Mouse (Mus musculus) ovary, postnatal 36 days (tissue): Measurements from ENCODE around the gene Myo5a.

ENCODE experiments used
- DNase-seq: peaks from one replicate; pipeline ENCODE4 v3.0.0; 2022; ENCODE audit warnings: low spot score, mixed read lengths

Gene Myo5a

DNA sequence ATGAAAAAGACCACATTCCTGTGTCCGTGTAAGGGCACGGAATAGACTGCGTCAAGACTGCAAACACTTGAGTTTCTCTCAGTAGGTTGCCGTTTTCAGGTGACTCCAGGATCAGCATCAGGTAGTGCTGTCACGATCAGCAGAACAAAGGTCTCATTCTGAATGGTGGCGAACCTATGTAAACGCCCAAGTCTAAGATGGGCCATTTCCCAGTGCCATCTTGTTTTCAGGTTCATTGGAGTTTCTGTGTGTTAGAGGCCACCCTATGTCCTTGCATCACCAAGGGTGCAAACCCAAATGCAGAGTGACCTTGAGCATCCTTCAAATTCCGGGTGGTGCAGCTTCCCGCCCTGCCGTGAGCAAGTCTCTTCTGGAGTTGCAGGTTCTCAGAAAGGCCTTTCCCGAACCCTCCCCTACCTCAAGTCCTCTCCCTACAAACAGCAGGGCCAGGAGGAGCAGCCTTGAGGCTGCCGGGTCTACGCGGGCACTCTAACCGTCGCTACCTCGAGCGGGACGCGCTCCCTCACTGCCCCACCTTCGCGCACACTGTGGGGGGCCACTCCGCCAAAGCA lies at the start of gene Myo5a:
Myo5a (plus strand) TSS at position 559 of the 572 bp plus-strand sequence.
- DNase-seq: no peak

DNA sequence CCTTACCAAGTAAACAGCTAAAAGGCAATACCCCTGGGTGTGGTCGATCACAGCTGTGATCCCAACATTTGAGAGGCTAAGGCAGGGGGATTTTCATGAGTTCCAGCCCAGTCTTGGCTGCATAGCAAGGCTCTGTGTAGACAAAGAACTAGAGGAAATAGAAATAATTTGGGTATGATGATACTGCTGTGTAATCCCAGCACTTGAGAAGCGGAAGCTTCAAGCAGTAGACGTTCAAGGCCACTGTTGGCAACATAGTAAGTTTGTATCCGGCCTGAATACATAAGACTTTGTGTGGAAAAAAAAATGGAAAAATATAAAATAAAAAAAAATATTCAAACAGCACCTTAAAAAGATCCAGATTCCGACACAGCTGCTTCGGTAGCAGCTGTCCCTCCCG lies 48.3 kb upstream of the Myo5a start:
- DNase-seq: no peak

- no peak for DNase-seq
These were observed 47.5 kb upstream of the Myo5a start for GRCm38 (mm10) chr9:75023150-75023894.

- DNase-seq: no peak
These were observed 46.7 kb upstream of the Myo5a start for GRCm38 (mm10) chr9:75024089-75024488.

DNA sequence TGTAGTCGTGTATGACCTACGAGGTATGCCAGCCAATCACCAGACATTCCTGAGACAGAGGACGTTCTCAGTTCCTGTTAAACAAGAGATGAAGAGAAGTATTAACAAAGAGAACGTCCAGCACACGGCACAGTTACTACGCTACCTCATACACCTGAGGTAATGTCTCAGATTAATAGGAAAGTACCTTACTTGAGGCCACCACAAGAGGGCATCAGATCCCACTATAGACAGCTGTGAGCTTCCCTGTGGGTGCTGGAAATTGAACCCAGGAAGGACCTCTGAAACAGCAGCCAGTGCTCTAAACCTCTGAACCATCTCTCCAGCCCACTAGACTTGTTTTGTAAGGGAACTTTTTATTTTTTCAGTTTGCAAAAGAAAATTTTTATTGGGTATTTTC lies 45.1 kb upstream of the Myo5a start:
- DNase-seq: no peak

DNA sequence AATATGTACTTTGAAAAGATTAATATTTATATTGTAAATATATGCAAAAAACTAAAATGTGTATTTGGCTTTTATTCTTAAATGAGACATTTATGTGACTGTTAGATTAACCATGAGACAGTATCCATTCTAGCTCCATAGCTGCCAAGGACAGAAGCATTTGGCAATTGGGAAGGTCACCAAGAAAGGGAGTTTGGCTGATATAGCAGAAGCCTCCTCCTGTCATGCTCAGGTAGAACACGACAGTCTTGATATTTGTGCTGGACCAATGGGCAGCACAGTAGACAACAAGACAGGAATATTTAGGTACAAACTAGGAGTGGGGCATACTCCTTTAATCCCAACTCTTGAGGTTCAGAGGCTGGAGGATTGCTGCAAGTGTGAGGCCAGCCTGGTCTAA lies 38.4 kb upstream of the Myo5a start:
- DNase-seq: no peak

- DNase-seq: no peak
These were observed 37.7 kb upstream of the Myo5a start for GRCm38 (mm10) chr9:75033141-75033540.

GRCm38 (mm10) chr9:75034691-75035090 lies 36.1 kb upstream of the Myo5a start:
- no peak for DNase-seq

DNA sequence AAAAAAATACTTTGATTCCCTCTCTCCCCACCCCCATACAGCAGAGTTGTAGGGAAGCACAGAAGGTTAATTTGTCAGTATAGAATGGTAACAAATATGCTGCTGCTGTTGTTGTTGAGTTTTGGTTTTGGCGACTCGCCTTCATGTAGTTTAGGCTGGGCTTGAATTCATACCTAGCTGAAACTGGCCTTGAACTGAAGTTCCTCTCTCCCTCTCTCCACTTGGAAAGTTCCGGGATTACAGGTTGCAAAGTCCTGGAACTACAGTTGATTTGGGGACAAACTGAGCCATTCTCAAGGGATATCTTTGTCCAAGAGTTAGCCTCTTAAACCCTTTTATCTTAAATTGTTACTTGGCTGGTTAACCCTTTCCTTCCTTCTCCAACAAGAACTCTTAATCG lies 34.9 kb upstream of the Myo5a start:
- DNase-seq: no peak

DNA sequence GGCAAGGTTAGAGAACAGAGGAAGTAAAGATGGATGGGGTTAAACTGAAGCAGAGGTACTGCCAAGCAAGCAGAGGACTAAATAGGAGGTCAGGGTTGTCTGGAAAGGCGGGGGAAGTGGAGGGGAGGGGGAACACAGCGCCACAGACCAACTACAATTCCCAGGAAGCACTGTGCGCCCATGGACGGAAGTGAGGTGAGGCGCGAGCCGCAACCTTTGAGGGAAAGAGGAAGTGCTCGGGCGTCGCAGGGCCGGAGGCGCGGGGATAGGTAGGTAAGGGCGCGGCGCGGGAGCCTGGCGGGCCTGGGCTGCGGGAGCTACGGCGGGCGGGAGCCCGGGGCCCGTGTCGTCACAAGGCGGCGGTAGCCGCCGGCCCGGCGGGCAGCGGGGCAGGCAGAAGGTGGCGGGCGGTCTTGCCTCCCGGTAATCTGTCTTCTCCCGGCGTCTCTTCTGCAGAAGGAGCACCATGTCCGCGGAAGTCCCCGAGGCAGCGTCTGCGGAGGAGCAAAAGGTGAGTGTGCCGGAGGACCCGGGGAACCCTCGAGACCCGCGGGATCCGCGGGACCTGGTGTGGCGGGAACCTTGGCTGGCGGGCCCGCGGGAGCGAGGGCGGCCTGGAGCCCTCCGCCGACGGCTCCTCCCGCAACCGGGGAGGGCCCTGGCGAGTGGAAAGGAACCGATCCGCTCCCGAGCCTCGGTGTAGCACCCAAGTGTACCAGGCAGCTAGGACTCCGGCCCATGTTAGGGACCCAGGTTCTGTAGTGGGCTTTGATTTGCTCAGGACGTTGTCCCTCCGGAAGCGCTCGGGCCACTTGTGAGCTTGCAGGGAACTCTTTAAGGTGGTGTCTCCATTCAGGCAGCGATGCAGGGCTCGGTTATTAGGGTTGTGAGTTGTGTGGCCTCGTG lies 33.1 kb upstream of the Myo5a start, which contains the start of gene Arpp19:
Arpp19 (plus strand) TSS at position 164 of the 906 bp plus-strand sequence.
- DNase-seq: peak; percentile 80

DNA sequence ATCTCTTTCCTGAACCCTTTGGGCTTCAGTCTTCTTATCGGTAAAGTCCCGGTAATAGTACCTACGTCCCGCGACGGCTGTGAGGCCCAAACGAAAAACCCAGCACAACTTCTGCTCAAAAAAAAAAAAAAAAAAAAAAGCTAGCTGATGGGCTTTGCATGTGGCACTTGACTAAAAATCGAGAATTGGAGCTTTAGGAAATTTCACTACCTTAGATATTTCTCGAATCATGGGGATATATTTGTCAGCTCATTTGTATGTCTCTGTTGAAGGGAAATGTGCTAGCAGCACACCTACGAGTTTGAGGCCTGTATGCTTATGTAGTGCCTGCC lies 32.5 kb upstream of the Myo5a start:
- no peak for DNase-seq

DNA sequence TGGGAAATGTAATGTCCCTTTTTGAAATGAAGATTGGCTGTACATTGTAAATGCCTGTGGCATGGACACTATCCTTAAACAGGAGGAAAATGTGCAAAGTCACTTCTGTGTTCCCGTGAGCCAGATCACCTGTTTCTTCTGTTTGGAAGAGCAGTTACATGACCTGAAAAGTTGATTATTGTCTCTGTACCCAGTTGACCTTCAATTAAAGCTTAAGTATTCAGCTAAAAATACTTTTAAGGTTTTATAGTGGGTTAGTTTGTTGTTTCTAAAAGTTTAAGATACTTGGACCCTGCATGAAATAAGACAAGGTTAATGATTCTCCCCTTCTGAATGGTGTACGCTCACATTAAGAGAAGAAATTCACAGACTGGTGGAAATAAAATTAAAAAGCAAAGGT lies 30.2 kb upstream of the Myo5a start:
- no peak for DNase-seq

- no peak for DNase-seq
These were observed 28.8 kb upstream of the Myo5a start for GRCm38 (mm10) chr9:75041840-75042525.

GRCm38 (mm10) chr9:75043191-75043590 lies 27.6 kb upstream of the Myo5a start:
- no peak for DNase-seq

DNA sequence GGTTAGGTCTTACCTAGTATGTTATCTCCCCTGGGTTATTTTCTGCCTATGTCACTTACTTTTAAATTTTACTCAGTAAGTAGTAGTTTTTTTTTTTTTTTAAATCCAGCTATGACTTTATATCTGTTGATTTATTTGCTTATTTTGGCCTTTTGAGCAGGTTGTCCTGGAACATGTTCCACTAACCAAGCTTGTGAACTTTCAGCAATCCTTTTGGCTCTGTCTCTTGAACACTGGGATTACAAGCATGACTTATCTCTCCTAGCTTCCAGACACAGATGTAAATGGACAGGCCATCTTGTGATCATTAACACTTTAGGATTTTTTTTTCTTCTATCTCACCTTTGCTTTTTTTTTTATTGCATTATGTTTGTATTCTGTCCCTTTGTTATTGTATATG lies 23.7 kb upstream of the Myo5a start:
- no peak for DNase-seq

DNA sequence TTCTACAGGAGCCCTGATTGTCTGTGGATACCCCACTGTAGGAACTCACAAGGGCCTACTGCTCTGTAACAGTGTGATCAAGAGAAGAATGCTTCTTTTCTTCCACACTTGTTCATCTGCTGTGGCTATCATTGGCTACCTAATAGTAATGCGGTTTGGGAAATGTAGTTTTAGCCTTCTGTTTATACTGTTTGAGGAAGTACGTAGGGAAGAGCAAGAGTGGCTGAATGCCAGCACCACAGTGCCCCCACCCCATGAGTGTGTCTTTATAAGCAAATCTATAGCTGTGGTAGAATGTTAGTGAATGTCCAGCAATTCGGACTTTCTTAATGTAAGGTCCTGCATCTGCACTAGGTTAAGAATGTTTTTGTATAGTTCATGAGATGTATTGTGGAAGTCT lies 21.7 kb upstream of the Myo5a start:
- DNase-seq: no peak

DNA sequence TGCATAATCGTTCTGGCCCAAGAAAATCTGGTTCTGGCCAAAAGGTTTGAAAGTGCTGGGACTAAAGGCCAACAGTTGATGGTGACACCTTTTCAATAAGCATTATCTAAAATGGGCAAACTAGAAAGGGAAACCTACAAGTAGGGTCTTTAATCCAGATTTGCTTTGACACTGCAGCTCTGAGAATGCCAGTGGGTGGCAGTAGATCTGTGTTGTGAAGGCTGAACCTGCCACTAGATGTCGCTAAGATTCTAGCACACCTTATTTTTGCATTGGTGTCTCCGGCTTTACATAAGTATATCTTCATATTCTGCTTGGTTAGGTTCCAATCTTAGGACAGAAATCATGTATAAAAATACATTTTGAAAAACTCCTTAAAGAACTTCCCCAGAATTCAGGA lies 20.8 kb upstream of the Myo5a start:
- peak; percentile 28 for DNase-seq

GRCm38 (mm10) chr9:75051841-75052240 lies 19.0 kb upstream of the Myo5a start:
- DNase-seq: no peak

DNA sequence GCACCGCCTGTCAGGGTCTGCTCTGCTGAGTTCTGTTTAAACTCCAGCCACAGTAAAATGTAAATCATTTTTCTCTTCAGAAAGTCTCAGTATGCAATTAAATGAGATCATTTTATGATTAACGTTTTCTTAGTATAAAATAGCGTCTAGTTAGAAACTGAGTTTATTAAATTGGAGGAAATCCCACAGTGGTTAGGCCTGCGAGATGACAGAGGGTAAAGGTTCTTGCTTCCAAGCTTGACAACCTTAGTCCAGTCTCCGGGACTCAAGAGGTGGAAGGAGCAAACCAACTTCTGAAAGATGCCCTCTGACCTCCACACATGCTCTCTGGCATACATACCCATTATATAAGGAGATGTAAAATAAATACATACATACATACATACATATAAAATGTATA lies 15.8 kb upstream of the Myo5a start:
- DNase-seq: no peak

GRCm38 (mm10) chr9:75064678-75065331 lies 6.0 kb upstream of the Myo5a start:
- no peak for DNase-seq

GRCm38 (mm10) chr9:75071029-75071705 lies 352 bp downstream of the Myo5a start:
- DNase-seq: peak; percentile 82
